In genomic region chr1:89583369-89583768, GRCm38 (mm10) we compare ENCODE assay signal across 11 mouse cellular contexts.
DNase-seq lines count a peak whose midpoint lies in the region; ATAC-seq lines count a peak whose summit lies in the region.
"Had no signal": no experiment of that assay in that cellular context is flagged by ENCODE, and none has a peak within 500 bp of the region (broad histone marks: within the 10 kb centered on the region; RNA-seq: fewer than 3 reads in every experiment).

No protein-coding gene starts in this region.

- peak overlapping the region; percentile 78 for H3K4me3 ChIP-seq in hindbrain, embryonic 13.5 days
- no peak overlapping the region for H3K4me3 ChIP-seq in hindbrain, embryonic 11.5 days (ENCODE audit: low read depth, low read length)
- H3K4me3 ChIP-seq in forebrain, embryonic 15.5 days = peak overlapping the region; percentile 75; the same call in 1 of the 2 replicates
- H3K4me3 ChIP-seq in midbrain, embryonic 16.5 days (ENCODE audit: low read depth, low read length) = peak overlapping the region; percentile 88
- H3K4me3 ChIP-seq: embryonic facial prominence, embryonic 13.5 days; heart, embryonic 10.5 days had no signal

- peak overlapping the region; percentile 94 for H3K9ac ChIP-seq in hindbrain, embryonic 13.5 days
- H3K9ac ChIP-seq in hindbrain, embryonic 11.5 days (ENCODE audit: low read depth, low read length) = no peak overlapping the region
- H3K9ac ChIP-seq in forebrain, embryonic 15.5 days (replicated peaks) = no peak overlapping the region
- no peak overlapping the region for H3K9ac ChIP-seq in midbrain, embryonic 16.5 days (ENCODE audit: low read depth, low read length)
- H3K9ac ChIP-seq: embryonic facial prominence, embryonic 13.5 days; liver, embryonic 14.5 days had no signal

- H3K27me3 ChIP-seq in hindbrain, embryonic 13.5 days = no peaks in the 10 kb centered on the region
- H3K27me3 ChIP-seq in hindbrain, embryonic 11.5 days (ENCODE audit: control insufficient read depth, insufficient read depth, low read length) = no peaks in the 10 kb centered on the region
- H3K27me3 ChIP-seq in forebrain, embryonic 15.5 days = no peaks in the 10 kb centered on the region
- H3K27me3 ChIP-seq in midbrain, embryonic 16.5 days (ENCODE audit: control insufficient read depth, insufficient read depth, low read depth, low read length) = no peaks in the 10 kb centered on the region
- H3K27me3 ChIP-seq: CH12.LX had no signal

- H3K4me1 ChIP-seq in hindbrain, embryonic 13.5 days (replicated peaks) = peaks cover 84% of the 10 kb centered on the region
- peaks cover 17% of the 10 kb centered on the region for H3K4me1 ChIP-seq in hindbrain, embryonic 11.5 days (replicated peaks; ENCODE audit: control insufficient read depth, insufficient read depth, low read length)
- peaks cover 60% of the 10 kb centered on the region for H3K4me1 ChIP-seq in forebrain, embryonic 15.5 days
- peaks cover 51% of the 10 kb centered on the region for H3K4me1 ChIP-seq in midbrain, embryonic 16.5 days (ENCODE audit: control insufficient read depth, insufficient read depth, low read length)

- no peak for DNase-seq in hindbrain, embryonic 11.5 days (ENCODE audit: low spot score)
- DNase-seq in NIH3T3 (ENCODE audit: low read depth) = peak; percentile 41
- no peak for DNase-seq in yolk sac, embryonic 10.5 days (ENCODE audit: low spot score)
- no peak for DNase-seq in adrenal gland, adult 18-20 months (ENCODE audit: low spot score in 2 of 2)

- no peaks in the 10 kb centered on the region for H3K9me3 ChIP-seq in hindbrain, embryonic 13.5 days
- no peaks in the 10 kb centered on the region for H3K9me3 ChIP-seq in hindbrain, embryonic 11.5 days (ENCODE audit: control insufficient read depth, low read length)
- no peaks in the 10 kb centered on the region for H3K9me3 ChIP-seq in forebrain, embryonic 15.5 days
- no peaks in the 10 kb centered on the region for H3K9me3 ChIP-seq in midbrain, embryonic 16.5 days (replicated peaks; ENCODE audit: control insufficient read depth, low read length, poor library complexity, severe bottlenecking)
- H3K9me3 ChIP-seq: embryonic facial prominence, embryonic 13.5 days; heart, embryonic 10.5 days had no signal

- H3K4me2 ChIP-seq in hindbrain, embryonic 13.5 days = peak overlapping the region; percentile 95
- no peak overlapping the region; the same call in 1 of the 2 replicates for H3K4me2 ChIP-seq in hindbrain, embryonic 11.5 days (replicated peaks; ENCODE audit: low read depth, low read length)
- peak overlapping the region; percentile 97 for H3K4me2 ChIP-seq in forebrain, embryonic 15.5 days (replicated peaks)
- peak overlapping the region; percentile 96 for H3K4me2 ChIP-seq in midbrain, embryonic 16.5 days (ENCODE audit: low read length)

- ATAC-seq in hindbrain, embryonic 13.5 days (ENCODE audit: low FRiP score) = no peak
- no peak for ATAC-seq in hindbrain, embryonic 11.5 days (ENCODE audit: low FRiP score)
- no peak for ATAC-seq in forebrain, embryonic 15.5 days (replicated peaks)
- ATAC-seq in midbrain, embryonic 16.5 days = no peak

- no peaks in the 10 kb centered on the region for H3K36me3 ChIP-seq in hindbrain, embryonic 13.5 days
- H3K36me3 ChIP-seq in hindbrain, embryonic 11.5 days (ENCODE audit: control insufficient read depth, insufficient read depth, low read length) = no peaks in the 10 kb centered on the region
- no peaks in the 10 kb centered on the region for H3K36me3 ChIP-seq in forebrain, embryonic 15.5 days
- no peaks in the 10 kb centered on the region for H3K36me3 ChIP-seq in midbrain, embryonic 16.5 days (ENCODE audit: control insufficient read depth, insufficient read depth, low read length)
- H3K36me3 ChIP-seq: embryonic facial prominence, embryonic 13.5 days; heart, embryonic 10.5 days had no signal

- H3K27ac ChIP-seq in hindbrain, embryonic 13.5 days = no peak overlapping the region
- no peak overlapping the region for H3K27ac ChIP-seq in hindbrain, embryonic 11.5 days (ENCODE audit: low read depth, low read length)
- H3K27ac ChIP-seq in forebrain, embryonic 15.5 days (replicated peaks) = no peak overlapping the region
- no peak overlapping the region for H3K27ac ChIP-seq in midbrain, embryonic 16.5 days (ENCODE audit: low read length)
- H3K27ac ChIP-seq: embryonic facial prominence, embryonic 13.5 days; heart, embryonic 10.5 days; liver, embryonic 14.5 days had no signal

- 76% methylated on average over 5 of the region's 5 CpGs for WGBS in hindbrain, embryonic 13.5 days
- WGBS in hindbrain, embryonic 11.5 days = 80% methylated on average over 5 of the region's 5 CpGs
- 80% methylated on average over 5 of the region's 5 CpGs for WGBS in forebrain, embryonic 15.5 days
- WGBS in midbrain, embryonic 16.5 days = 82% methylated on average over 5 of the region's 5 CpGs
